Mouse (Mus musculus) WW6 (cell line): ENCODE measurements around the gene Gm10491.
"Not testable (repeated sequence)": the region's sequence is repeated elsewhere in the genome, so short reads cannot be mapped to it uniquely, and the experiment has no call there.

Source experiments
- DNase-seq: peaks from one replicate; pipeline ENCODE4 v3.0.0-alpha.2; 2013; ENCODE audit warnings: low read depth, low spot score

Gene Gm10491

DNA sequence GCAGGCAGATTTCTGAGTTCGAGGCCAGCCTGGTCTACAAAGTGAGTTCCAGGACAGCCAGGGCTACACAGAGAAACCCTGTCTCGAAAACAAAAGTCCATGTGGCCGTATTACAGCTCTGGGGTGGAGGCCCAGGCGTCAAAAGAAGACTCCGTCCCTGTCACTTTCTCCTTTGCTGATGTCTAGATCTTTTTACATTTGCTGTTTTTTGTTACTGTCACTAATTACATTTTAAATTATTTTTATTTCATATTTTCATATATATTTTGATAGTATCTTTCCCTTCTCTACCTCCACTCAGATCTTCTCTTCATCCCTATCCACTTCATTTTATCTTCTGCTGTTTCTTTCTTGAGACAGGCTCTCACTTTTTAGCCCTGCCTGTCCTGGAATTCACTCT is at the start of gene Gm10491:
Gene Gm10491, minus strand, starts transcription at position 101 of the 400 bp plus-strand sequence.
- DNase-seq: no peak

GRCm38 (mm10) chrX:7950091-7950490 is 42.5 kb upstream of the Gm10491 start:
- DNase-seq: no peak

GRCm38 (mm10) chrX:7947900-7948492 is 40.4 kb upstream of the Gm10491 start:
- peak; percentile 80 for DNase-seq

DNA sequence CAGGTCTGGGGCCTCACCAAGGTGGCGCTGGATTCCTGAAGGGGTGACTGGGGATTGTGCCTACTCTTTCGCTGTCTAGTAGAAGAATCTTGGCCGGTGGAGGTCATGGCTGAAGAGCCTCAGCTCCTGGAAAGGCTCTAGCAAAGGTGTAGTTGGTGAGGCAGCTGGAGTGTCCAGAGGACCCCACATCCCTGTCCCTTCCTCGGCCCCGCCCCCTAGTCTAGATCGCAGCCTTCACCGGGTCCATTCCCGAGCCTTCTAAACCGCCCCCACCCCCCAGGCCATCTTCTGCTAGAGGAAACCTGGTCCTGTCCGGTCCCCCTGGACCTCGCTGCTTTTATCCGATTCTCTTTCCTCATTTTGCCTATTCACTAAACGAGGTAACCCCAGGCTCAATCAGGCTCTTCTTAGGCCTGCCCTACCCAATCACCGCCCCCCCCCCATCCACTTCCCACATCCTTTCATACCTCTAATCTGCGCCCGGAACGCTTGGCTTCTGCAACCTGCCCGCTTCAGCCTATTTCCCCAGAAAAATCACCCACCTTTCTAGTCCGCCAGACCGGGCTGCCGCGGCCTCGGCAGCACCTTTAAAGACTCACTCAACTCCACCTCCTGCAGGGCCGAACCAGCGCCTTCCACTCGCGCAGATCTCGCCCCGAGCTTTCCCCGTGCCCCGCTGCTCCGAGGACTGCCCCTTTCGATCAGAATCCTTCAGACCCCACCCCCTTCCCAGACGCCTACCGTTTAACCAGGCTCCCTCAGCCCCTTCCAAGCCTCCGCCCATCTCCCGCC is 39.7 kb upstream of the Gm10491 start, which contains the start of gene Hdac6:
Gene Hdac6, minus strand, starts transcription at position 782 of the 792 bp plus-strand sequence.
- DNase-seq: no peak

DNA sequence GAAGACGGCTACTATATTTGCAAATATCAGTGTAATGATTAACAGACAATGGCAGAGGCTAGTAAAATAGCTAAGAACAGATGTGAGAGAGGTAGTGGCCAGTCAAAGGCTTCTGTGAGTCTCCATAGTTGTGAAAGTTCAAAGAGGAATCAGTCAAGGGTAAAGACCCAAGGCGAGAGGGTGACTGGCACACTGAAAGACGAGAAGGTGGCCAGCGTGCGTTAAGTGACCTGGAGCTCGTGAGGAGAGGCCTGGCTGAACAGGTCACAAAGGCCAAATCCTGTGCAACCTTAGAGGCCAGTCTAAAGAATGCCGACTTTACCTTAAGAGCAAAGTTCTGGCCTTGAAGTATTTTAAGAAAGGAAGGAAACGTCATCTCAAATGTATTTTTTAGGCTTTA is 38.0 kb upstream of the Gm10491 start:
- no peak for DNase-seq

- no peak for DNase-seq
Measured at GRCm38 (mm10) chrX:7937667-7938066, 30.0 kb upstream of the Gm10491 start.

DNA sequence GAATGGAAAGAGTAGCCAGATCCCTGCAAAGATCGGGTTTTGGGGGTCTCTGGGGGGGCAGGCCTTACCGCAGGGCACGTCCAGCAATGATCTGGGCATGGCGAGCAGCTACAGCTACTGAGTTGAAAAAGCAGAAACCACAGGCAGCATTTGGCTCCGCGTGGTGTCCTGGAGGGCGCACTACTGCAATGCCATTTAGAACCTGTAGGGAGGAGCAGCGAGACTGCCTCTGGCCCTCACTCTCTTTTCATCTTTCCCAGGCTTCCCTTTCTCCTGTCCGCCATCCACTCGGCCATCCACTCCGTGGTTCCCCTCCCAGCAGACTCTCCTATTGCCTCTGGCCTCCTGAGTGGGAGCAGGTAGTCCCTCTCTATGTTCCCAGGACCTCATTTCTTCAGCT is 29.2 kb upstream of the Gm10491 start:
- no peak for DNase-seq

- DNase-seq: no peak
Measured at GRCm38 (mm10) chrX:7928270-7928790, 20.7 kb upstream of the Gm10491 start, which contains the start of gene Eras. TSS of gene Eras (minus strand) at chrX:7928607.

- no peak for DNase-seq
Measured at GRCm38 (mm10) chrX:7927116-7927515, 19.5 kb upstream of the Gm10491 start.

DNA sequence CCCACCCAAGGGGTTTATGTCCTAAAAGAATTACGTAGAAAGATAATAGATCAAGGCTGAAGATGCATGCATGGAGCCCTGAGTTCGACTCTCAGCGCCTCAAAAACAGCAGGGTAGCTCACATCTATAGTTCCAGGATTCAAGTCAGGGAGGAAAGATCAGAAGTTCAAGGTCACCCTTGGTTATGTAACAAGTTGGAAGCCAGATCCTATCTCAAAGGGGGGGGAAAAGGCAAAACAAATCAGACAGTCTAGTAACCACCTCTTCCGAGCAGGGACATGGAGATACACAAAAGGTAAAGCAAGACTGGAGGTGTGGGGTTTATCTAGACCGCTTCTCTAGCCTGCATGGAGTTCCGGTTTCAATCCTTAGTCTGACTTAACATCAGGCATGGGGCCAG is 18.6 kb upstream of the Gm10491 start:
- no peak for DNase-seq

DNA sequence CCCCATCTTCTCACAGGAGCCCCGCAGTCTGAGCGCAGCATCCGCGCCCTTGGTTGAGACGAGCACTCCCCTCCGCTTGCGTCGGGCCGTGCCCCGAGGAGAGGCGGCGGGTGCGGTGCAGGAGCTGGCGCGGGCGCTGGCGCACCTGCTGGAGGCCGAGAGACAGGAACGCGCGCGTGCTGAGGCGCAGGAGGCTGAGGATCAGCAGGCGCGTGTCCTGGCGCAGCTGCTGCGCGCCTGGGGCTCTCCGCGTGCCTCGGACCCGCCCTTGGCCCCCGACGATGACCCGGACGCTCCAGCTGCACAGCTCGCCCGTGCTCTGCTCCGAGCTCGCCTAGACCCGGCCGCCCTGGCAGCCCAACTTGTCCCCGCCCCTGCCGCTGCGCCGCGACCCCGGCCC is 14.4 kb upstream of the Gm10491 start:
- no peak for DNase-seq

- no peak for DNase-seq
Measured at GRCm38 (mm10) chrX:7919601-7920383, 12.2 kb upstream of the Gm10491 start, which contains the start of gene Pcsk1n. TSS of gene Pcsk1n (plus strand) at chrX:7919822.

- not testable (repeated sequence) for DNase-seq
Measured at GRCm38 (mm10) chrX:7917960-7918359, 10.3 kb upstream of the Gm10491 start.

DNA sequence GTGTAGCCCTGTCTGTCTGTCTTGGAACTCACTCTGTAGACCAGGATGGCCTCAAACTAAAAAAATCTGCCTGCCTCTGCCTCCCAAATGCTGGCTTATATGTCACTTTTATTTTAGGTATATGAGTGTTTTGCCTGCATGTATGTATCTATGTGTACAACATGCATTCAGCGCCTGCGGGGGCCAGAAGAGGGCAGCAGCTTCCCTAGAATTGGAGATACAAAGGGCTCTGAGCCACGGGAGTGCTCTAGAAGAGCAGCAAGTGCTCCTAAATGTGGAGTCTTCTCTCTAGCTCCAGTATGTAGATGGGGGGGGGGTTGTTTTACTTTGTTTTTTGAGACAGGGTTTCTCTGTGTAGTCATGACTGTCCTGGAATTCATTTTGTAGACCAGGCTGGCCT is 8.0 kb upstream of the Gm10491 start:
- not testable (repeated sequence) for DNase-seq

GRCm38 (mm10) chrX:7910473-7910872 is 2.8 kb upstream of the Gm10491 start:
- no peak for DNase-seq

- DNase-seq: not testable (repeated sequence)
Measured at GRCm38 (mm10) chrX:7909242-7909641, 1.6 kb upstream of the Gm10491 start, which contains the start of gene Gm10490. TSS of gene Gm10490 (plus strand) at chrX:7909542.

DNA sequence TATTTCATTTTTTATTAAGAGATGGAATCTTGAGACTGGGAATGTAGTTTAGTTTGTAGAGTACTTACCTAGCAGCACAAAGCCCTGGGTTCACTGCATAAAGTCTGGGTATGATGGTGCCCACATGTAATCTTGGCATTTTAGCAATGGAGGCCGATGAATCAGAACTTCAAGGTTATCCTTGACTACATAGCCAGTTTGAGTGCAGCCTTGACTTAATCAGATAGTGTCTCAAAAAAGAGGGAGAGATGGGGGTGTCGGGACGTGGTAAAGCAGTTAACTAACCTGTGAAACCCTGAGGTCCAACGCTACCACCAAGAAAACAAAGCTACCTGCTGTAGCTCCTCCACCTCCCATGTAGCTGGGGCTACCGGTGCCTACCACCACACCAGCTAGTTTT is 3.2 kb downstream of the Gm10491 start:
- no peak for DNase-seq

DNA sequence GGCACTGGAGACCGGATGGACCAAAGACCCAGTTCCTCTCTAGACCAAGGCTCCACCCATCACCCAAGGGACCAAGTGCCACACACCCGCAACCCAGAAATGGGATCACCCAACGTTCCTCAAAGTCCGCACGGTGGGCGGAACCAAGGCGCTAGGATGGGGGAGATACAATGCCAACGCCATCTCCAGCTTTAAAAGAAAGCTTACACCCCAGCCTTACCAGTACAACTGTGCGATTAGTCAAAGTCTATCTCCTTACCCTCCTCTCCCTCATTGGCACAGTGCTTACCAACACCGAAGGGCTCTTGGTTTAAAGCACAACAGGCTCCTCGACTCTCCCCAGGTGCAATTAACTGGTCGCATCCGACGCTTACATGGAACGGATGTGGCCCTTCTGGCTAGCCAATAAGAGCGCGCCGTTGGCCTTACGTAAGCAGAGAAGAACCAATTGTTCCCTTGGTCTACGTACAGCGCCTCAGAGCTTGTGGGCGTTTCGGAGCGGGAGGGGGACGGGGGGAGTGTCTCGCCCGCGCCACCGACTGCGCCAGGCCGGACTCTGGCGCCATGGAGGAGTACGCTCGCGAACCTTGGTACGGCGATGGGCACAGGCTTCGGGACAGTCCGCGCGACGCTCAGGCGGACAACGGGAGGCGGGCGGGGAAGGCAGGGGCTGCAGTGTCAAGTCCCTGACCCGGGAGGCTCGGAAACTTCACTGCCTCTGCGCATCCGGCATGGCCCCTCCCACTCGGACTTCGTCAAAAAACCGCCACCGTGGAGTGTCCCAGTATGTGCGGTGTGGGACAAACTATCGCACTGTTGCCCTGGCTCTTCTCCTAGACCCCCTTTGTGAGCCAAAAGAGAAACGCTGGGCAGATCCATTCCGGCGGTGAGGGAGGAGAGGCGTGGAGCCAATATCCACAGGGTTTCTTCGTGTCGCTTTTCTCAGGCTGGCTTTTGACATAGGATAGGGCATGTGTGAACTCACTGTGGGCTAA is 8.5 kb downstream of the Gm10491 start, which contains the start of the genes Pqbp1 and Timm17b:
Gene Pqbp1, minus strand, starts transcription at position 390 of the 995 bp plus-strand sequence.
Gene Timm17b, plus strand, starts transcription at position 478 of the 995 bp plus-strand sequence.
- peak; percentile 72 for DNase-seq

GRCm38 (mm10) chrX:7898211-7898610 is 9.4 kb downstream of the Gm10491 start:
- no peak for DNase-seq

GRCm38 (mm10) chrX:7883841-7884567 is 23.6 kb downstream of the Gm10491 start, which contains the start of gene Slc35a2:
TSS of gene Slc35a2 (plus strand) at chrX:7884028.
- DNase-seq: peak; percentile 59
